Mouse (Mus musculus): Measurements from ENCODE around the gene Pabpc1l. TPM values are rescaled to one million over a fixed set of nuclear protein-coding genes. Genes with fewer than 3 reads are reported as not detected.

Pabpc1l gene
- 1 to 10 TPM in 1 of 2 experiments, under 1 TPM in 1; 0.44 to 2.0 TPM for total RNA-seq (2021)

DNA sequence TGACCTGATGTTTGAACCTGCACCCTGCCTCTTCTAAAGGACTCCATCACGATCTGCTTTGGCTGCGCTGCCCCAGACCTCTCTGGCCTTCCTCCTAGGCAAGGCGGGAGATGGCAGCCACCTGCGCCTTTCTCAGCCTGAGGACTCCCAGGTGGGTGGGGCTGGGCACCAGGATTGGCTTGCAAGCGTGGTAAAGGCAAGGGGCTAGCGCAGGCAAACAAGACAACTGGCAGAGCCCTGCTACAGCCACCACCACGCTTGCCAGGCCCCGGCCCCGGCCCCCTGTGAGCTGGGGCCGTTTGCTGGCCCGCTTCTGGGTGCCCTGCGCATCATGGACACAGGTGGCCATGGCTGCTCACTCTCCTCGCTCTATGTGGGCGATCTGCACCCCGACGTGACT is at the start of gene Pabpc1l:
Gene Pabpc1l, plus strand, starts transcription at position 301 of the 400 bp plus-strand sequence.
- intact Hi-C loops (cut with DNase I) = no loop called here
- no peak for DNase-seq (ENCODE audit: low spot score in 2 of 2)

GRCm38 (mm10) chr2:163976448-163976847 is 48.8 kb upstream of the Pabpc1l start:
- no peak for DNase-seq (ENCODE audit: low spot score in 2 of 2)
- intact Hi-C loops (cut with DNase I) = no loop called here

GRCm38 (mm10) chr2:163987233-163987632 is 38.0 kb upstream of the Pabpc1l start:
- intact Hi-C loops (cut with DNase I) = no loop called here
- DNase-seq (ENCODE audit: low spot score in 2 of 2) = no peak

DNA sequence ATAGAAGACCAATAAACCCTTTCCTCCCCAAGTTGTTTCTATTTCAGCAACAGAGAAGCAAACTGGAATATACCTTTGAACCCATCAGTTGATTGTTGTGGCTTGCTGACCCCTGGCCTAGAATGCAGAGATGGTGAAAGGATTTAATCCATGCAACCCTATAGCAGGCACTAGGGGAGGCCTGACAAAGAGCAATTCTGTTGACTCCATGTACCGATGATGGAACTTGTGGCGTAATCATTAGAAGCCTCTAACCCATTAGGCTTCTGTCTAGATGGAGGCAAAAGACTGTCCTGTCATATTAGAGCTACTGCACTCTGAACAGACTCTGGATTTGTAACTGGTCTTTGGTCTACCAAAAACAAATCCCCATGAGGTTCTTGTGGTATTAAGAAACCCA is 32.4 kb upstream of the Pabpc1l start:
- intact Hi-C loops (cut with DNase I) = no loop called here
- no peak for DNase-seq (ENCODE audit: low spot score in 2 of 2)

DNA sequence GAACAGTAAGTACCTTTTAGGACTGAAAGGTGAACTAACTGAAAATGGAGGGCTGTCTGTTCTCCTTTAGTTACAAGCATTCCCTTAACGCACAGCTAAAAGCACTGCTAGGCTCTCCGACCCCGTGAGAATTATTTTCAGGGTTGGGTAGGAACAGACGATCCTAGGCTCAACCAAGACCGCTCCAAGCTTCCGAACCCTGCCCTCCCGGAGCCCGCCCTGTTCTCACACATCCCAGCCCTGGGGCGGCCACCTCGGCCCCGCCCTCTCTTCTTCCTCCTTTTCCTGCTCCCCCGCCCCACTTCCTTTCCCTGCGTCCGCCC is 30.6 kb upstream of the Pabpc1l start, which contains the start of gene Ywhab:
Gene Ywhab, plus strand, starts transcription at position 307 of the 323 bp plus-strand sequence.
- intact Hi-C loops (cut with DNase I) = loop anchor here (2.0 kb wide), 1 partner anchor 76 kb away; the partner anchor contains the start of genes Stk4 and Tomm34
- DNase-seq (ENCODE audit: low spot score in 2 of 2) = no peak

GRCm38 (mm10) chr2:163994977-163995862 is 30.0 kb upstream of the Pabpc1l start:
- DNase-seq (ENCODE audit: low spot score in 2 of 2) = peak; percentile 89 to 91
- intact Hi-C loops (cut with DNase I) = loop anchor here (2.0 kb wide), 1 partner anchor 76 kb away; the partner anchor contains the start of genes Stk4 and Tomm34

- intact Hi-C loops (cut with DNase I) = no loop called here
Observed at GRCm38 (mm10) chr2:163996275-163996674, 29.0 kb upstream of the Pabpc1l start.

DNA sequence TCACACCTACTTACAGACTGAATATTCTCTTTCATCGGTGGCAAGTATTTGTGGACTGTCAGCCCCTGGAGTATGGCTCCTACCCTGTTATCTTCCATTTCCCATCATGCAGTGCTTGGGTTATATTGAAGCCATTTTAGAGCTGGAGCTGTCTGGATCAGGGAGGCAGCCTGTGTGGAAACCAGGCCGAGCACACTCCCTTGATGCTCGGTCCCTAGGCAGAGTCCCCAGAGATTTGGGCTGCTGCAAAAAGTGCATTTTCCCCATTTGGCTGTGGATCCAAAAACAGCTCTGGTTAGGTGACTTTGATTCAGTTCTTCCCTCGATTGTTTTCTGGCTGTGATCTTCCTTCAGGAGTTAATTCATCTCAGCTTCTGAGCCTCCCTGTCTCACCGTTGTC is 28.4 kb upstream of the Pabpc1l start:
- no peak for DNase-seq (ENCODE audit: low spot score in 2 of 2)

More at GRCm38 (mm10) chr2:163996275-163996674, 29.0 kb upstream of the Pabpc1l start:
- DNase-seq (ENCODE audit: low spot score in 2 of 2) = no peak

DNA sequence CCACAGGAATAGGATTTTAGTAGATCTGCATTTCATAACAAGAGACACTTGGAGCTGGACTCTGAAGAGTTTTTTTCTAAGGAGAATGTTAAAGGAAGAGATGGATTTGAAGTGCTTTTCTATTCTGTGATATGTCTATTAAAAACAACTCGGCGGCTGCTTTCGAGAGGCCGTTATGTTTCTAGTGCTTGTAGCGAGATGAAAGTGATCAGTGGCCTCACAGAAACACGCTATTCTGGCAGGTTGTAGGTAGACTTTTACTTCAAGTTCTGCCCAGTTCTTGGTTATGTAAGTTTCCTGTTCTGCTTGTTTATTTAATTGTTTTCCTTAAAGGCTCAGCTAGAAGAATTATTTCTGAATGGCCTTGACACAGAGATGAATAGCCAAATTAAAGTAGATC is 26.3 kb upstream of the Pabpc1l start:
- DNase-seq (ENCODE audit: low spot score in 2 of 2) = no peak
- intact Hi-C loops (cut with DNase I) = no loop called here

More for the DNA sequence above, 28.4 kb upstream of the Pabpc1l start:
- intact Hi-C loops (cut with DNase I) = no loop called here

DNA sequence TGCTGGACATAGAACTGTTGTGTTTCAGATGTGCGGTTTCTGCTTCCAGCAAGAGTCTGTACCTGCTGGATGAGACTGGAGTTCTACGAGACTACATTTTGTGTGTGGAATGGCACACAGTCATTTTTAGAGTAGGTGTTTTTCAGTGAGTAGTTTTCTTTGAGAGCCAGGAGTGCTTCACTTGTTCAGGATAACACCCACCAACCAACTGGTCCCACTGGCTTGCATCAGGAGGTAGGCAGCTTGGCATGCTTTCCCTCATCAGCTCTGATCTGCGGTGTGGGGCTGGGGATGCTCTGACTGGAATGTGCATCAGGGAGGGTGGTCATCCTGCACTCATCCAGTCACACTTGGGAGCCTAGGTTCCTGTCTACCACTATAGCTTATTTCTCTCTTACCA is 22.6 kb upstream of the Pabpc1l start:
- DNase-seq (ENCODE audit: low spot score in 2 of 2) = peak; percentile 50 to 57
- intact Hi-C loops (cut with DNase I) = no loop called here

DNA sequence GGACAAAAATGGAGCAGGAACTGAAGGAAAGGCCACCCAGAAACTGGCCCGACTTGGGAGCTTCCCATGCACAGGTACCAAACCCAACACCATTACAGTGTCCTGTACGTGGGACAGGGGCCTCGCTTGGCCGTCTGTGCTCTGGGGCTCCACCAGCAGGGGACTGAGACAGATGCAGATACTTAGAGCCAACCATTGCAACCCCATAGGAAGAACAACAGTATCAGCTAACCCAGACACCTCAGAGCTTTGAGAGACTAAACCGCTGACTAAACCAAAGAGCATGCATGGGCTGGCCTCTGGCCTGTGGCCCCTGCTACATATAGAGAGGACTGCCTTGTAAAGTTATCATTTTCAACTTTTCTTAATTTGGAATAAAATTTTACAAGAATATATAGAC is 20.7 kb upstream of the Pabpc1l start:
- intact Hi-C loops (cut with DNase I) = no loop called here
- no peak for DNase-seq (ENCODE audit: low spot score in 2 of 2)

GRCm38 (mm10) chr2:164006932-164007331 is 18.3 kb upstream of the Pabpc1l start:
- intact Hi-C loops (cut with DNase I) = no loop called here
- DNase-seq (ENCODE audit: low spot score in 2 of 2) = no peak

DNA sequence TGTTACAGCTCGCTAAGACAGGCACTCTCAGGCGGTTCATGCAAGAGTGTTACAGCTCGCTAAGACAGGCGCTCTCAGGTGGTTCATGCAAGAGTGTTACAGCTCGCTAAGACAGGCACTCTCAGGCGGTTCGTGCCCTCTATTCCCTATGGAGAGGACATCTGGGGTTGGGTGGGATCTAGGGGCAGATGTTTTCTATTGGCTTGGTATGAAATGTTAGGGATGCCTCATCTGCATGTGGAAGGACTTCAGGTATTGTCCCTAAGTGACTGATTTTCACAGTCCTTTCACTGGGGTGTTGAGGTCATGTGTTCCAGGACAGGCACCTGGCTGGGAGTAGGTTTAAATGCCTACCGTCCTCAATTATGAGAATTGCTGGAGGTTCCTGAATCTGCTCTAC is 17.7 kb upstream of the Pabpc1l start:
- intact Hi-C loops (cut with DNase I) = no loop called here
- no peak for DNase-seq (ENCODE audit: low spot score in 2 of 2)

GRCm38 (mm10) chr2:164007987-164008545 is 17.2 kb upstream of the Pabpc1l start:
- DNase-seq (ENCODE audit: low spot score in 2 of 2) = no peak
- intact Hi-C loops (cut with DNase I) = no loop called here

DNA sequence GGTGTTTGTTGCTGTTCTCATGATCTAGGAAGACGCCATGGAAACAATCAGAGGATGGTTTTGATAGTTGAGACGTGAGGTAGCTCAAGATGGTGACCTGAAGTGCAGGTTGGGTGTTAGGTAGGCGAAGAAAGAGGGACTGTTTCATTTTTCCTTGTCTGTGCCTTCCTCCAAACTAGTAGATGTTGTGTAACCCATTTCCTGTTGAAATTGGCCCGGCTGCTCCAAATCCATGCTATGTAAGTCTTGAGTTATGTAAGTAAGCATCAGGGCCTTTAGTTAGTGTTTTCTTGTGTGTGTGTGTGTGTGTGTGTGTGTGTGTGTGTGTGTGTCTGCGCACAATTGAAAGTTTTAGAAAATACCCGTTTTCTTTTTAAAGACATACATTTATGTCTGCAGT is 16.0 kb upstream of the Pabpc1l start:
- intact Hi-C loops (cut with DNase I) = no loop called here
- no peak for DNase-seq (ENCODE audit: low spot score in 2 of 2)

DNA sequence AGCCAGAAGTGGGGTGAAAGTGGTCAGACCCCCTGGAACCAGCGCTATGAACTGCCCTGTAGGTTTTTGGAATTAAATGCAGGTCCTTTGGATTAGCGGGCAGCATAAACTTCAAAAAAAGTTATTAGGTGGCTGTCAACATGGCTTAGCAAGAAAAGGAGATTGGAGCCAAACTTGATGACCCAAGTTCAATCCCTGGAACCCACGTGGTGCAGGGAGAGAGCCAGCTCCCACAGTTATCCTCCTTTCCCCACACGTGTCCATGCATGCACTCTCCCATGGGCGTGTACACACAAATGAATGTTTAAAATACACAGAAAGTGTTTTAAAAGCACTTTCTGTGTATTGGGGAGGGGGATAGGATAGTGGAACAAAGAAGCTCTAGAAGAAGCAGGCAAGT is 14.8 kb upstream of the Pabpc1l start:
- no peak for DNase-seq (ENCODE audit: low spot score in 2 of 2)
- intact Hi-C loops (cut with DNase I) = no loop called here

DNA sequence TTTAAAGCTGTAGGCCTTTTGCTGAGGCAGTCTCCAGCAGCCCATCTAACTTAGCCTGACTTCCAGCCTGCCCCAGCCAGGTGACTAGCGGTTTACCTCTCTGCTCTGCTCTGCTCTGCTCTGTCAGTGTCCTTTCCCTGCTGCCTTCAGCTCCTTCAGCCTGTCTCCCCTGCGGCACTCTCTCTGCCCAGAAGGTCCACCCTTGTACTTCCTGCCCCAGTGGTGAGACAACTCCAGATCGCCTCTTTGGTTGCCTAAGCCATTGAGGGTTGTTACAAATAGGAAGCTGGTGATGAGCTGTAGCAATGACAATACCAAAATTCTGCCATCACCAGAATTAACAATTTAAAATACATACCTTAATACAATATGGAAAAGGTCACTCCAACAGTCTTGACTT is 14.3 kb upstream of the Pabpc1l start:
- intact Hi-C loops (cut with DNase I) = no loop called here
- DNase-seq (ENCODE audit: low spot score in 2 of 2) = no peak

DNA sequence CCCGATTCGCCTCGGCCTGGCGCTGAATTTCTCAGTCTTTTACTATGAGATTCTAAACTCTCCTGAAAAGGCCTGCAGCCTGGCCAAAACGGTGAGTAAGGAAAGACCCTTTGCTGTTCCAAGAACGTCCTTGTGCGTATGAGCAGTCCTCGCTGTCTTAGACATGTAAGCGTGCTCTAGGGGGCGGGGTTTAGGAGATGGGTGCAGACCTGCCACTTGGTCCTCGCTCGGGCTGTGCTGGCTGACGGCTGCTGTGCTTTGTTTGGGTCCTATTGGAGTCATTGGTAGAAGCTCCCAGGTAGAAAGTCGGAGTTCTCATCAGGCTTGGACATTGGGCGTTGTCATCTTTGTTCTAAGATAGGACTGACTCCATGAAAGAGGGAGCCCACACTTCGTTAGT is 9.9 kb upstream of the Pabpc1l start:
- intact Hi-C loops (cut with DNase I) = no loop called here
- DNase-seq (ENCODE audit: low spot score in 2 of 2) = no peak

GRCm38 (mm10) chr2:164018910-164019309 is 6.3 kb upstream of the Pabpc1l start:
- no peak for DNase-seq (ENCODE audit: low spot score in 2 of 2)
- intact Hi-C loops (cut with DNase I) = no loop called here

DNA sequence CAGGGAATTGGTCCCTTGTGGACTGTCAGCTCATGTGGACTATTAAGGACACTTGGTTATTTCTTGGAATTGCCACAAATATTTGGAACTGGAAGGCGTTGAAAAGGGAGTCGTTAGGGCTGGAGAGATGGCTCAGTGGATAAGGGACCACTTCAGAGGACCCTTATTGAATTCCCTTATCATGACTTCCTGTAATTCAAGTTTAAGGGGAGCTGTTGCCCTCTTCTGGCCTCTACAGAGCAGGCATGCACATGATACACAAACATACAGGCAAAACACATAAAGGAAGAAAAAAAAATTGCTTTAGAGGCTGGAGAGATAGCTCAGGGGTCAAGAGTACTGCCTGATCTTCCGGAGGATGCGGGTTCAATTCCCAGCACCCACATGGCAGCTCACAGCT is 5.3 kb upstream of the Pabpc1l start:
- intact Hi-C loops (cut with DNase I) = no loop called here
- no peak for DNase-seq (ENCODE audit: low spot score in 2 of 2)

DNA sequence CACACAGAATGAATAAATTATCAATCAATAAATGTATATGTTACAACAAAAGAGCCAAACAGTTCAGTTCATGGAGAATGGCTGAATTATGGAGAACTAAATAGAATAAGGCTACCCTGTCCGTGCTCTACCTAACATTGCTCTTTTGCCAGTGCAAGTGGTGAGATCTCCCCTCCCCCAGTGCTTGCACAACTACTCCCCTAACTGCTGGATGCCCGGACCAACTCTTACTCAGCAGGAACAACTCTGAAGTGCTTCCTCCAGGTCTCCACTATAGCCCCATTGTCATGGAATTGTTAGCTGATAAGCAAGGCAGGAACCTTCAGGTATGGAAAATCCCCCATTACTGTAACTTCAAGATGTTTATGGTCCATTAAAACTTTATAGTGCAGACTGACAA is 3.1 kb upstream of the Pabpc1l start:
- DNase-seq (ENCODE audit: low spot score in 2 of 2) = no peak
- intact Hi-C loops (cut with DNase I) = no loop called here

All from left cerebral cortex, postnatal 36 days (tissue).